Mouse (Mus musculus): Measurements from ENCODE around the gene Capn13.
"Not testable (repeated sequence)": the region's sequence is repeated elsewhere in the genome, so short reads cannot be mapped to it uniquely, and the experiment has no call there.

The Capn13 gene

DNA sequence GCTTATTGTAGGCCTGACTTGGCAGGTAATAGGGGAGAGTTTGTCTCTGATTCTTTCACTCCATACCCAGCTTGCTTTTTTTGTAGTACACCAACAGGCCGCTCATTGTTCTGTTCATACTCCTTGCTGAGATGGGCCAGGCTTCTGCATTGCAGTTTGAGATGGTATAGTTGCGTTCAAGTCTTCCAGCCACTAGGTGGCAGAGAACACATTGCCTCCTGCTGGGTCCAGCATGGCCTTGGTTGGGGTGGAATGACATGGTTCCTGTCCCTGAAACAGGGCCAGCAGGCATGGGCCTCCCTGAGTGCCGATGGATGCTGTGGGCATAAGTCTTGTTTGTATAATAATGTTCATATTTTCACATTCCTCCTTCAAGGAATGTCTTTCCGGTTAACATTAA is 122.9 kb downstream of the Capn13 start:
- DNase-seq (ENCODE audit: low spot score) = no peak

DNA sequence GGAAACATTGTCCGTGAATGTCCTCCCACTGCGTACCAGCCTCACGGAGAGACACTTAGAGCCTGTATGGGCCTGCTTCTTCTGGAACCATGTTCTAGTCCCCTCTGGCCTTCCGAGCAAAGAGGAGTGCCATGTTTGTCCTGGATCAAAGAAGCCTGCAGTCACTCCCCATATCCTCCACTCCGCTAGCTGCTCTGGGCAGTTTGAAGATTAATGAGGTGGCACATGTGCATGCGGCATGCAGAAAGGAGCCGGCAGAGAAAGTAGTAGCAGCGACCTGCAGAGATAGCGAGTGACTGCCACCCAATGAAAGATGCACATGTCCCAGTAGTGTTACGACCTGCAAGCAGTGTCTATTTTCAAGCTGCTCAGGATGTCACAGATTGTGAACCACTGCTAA is 125.6 kb downstream of the Capn13 start:
- DNase-seq (ENCODE audit: low spot score) = no peak

GRCm38 (mm10) chr17:73273809-73274208 is 126.9 kb downstream of the Capn13 start:
- DNase-seq (ENCODE audit: low spot score) = no peak

DNA sequence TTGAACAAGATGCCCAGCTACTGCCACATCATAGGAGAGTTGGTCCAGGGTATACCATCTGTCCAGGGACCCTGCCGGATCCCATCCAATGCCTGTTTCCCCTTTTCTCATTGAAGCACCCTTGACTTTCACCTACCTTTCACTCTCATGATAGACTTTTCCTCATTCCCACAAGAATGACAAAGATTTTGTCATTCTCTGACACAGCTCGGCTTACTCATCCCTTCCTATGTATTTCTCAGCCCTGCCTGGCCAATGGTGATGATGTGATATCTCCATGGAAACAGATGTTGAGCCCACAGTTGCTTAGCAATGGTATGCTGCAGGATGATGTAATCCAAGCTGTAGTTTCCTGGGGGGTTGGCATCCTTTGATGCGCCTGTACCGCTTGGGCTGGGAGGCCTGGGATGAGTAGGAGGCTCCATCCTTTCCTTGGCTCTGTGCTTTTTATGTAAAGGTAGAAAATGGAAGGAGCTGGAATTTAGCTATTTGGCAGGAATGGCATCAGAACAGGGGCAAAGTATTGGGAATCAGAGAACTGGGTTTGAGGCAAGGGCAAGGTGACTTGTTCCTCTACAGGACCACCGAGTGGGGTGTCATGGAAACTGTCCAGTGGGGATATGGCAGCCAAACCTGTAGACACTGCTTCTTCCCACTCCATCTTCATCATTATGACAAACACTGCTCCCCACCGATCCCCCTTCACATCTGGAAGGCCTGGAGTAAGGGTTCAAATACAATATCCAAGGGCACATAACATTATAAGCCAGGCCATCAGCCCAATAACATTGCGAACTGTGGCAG is 128.7 kb downstream of the Capn13 start:
- no peak for DNase-seq (ENCODE audit: low spot score)

- no peak for DNase-seq (ENCODE audit: low spot score)
Measured at GRCm38 (mm10) chr17:73270871-73271796, 129.5 kb downstream of the Capn13 start.

DNA sequence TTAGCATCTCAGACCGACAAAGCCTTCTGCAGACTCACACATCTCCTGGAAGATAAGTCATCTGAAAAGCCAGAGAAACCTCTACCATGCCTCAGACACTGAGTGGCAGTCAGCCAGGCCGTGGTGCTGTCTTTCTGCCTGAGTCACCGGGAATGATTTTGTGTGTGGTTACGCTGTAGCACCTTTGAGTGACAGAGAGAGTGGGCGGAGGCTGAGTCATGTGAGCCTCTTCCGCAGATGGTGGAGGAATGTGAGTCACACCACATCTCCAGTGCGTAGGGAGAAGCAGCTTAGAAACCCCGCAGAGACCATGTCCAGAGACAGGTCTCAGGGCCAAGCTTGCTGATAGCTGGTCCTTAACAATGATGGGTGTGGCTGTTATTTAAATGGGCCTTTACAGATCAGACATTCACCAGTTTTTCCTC is 137.6 kb downstream of the Capn13 start:
- DNase-seq (ENCODE audit: low spot score) = no peak

DNA sequence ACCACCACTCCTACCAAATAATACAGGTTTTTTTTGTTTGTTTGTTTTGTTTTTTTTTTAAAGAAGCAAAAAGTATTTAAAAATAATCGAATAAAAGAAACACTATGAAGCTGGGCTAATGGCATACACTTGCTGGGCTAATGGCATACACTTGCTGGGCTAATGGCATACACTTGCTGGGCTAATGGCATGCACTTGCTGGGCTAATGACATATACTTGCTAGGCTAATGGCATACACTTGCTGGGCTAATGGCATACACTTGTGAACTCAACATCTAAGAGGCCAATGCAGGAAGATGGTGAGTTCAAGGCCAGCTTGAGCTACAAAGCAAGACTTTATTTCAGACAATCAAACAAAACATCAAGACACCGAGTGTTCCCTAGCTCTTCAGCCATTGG is 138.1 kb downstream of the Capn13 start:
- no peak for DNase-seq (ENCODE audit: low spot score)

DNA sequence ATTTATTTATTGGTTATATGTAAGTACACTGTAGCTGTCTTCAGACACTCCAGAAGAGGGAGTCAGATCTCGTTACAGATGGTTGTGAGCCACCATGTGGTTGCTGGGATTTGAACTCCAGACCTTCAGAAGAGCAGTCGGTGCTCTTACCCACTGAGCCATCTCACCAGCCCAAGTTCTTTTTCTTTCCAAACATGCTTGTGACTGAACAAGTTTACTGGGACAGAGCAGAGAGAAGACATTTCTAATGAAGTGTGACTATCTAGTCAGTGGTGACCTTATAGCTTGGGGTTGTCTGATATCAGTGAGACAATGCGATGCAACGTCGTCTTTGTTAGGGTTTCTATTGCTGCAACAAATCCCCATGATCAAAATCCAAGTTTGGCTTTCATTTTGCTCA is 141.4 kb downstream of the Capn13 start:
- not testable (repeated sequence) for DNase-seq (ENCODE audit: low spot score)

- DNase-seq (ENCODE audit: low spot score) = no peak
Measured at GRCm38 (mm10) chr17:73258620-73259019, 142.0 kb downstream of the Capn13 start.

All from testis, postnatal 14 days (tissue).